Mouse (Mus musculus): ENCODE results near the gene Olfr70.

Olfr70 gene

GRCm38 (mm10) chr4:43711821-43712220 lies 11.2 kb upstream of the Olfr70 start:
- peak; percentile 83 for DNase-seq (ENCODE audit: low spot score)

GRCm38 (mm10) chr4:43709869-43710268 lies 9.3 kb upstream of the Olfr70 start, which contains the start of gene Olfr71:
Olfr71 (minus strand) TSS chr4:43710255.
- DNase-seq (ENCODE audit: low spot score) = no peak

- DNase-seq (ENCODE audit: low spot score) = no peak
These were observed 5.4 kb upstream of the Olfr70 start for GRCm38 (mm10) chr4:43705991-43706390.

GRCm38 (mm10) chr4:43703851-43704250 lies 3.2 kb upstream of the Olfr70 start:
- no peak for DNase-seq (ENCODE audit: low spot score)

GRCm38 (mm10) chr4:43703439-43703838 lies 2.8 kb upstream of the Olfr70 start:
- no peak for DNase-seq (ENCODE audit: low spot score)

GRCm38 (mm10) chr4:43696561-43696960 lies 4.0 kb downstream of the Olfr70 start:
- DNase-seq (ENCODE audit: low spot score) = no peak

- no peak for DNase-seq (ENCODE audit: low spot score)
These were observed 5.3 kb downstream of the Olfr70 start for GRCm38 (mm10) chr4:43695249-43695671.

GRCm38 (mm10) chr4:43694439-43695248 lies 6.0 kb downstream of the Olfr70 start:
- no peak for DNase-seq (ENCODE audit: low spot score)

- no peak for DNase-seq (ENCODE audit: low spot score)
These were observed 6.8 kb downstream of the Olfr70 start for GRCm38 (mm10) chr4:43693806-43694241.

- DNase-seq (ENCODE audit: low spot score) = no peak
These were observed 9.6 kb downstream of the Olfr70 start for GRCm38 (mm10) chr4:43691026-43691425.

GRCm38 (mm10) chr4:43690021-43690420 lies 10.6 kb downstream of the Olfr70 start:
- DNase-seq (ENCODE audit: low spot score) = no peak

GRCm38 (mm10) chr4:43679416-43680043 lies 21.1 kb downstream of the Olfr70 start:
- no peak for DNase-seq (ENCODE audit: low spot score)

- no peak for DNase-seq (ENCODE audit: low spot score)
These were observed 22.1 kb downstream of the Olfr70 start for GRCm38 (mm10) chr4:43678541-43678940.

GRCm38 (mm10) chr4:43675608-43676007 lies 25.0 kb downstream of the Olfr70 start:
- DNase-seq (ENCODE audit: low spot score) = no peak

- DNase-seq (ENCODE audit: low spot score) = no peak
These were observed 25.6 kb downstream of the Olfr70 start for GRCm38 (mm10) chr4:43674974-43675373.

GRCm38 (mm10) chr4:43673703-43674102 lies 26.9 kb downstream of the Olfr70 start:
- DNase-seq (ENCODE audit: low spot score) = no peak

- peak; percentile 99 for DNase-seq (ENCODE audit: low spot score)
These were observed 28.5 kb downstream of the Olfr70 start for GRCm38 (mm10) chr4:43672070-43672469.

- DNase-seq (ENCODE audit: low spot score) = no peak
These were observed 31.2 kb downstream of the Olfr70 start for GRCm38 (mm10) chr4:43669428-43669794.

- DNase-seq (ENCODE audit: low spot score) = peak; percentile 92
These were observed 31.7 kb downstream of the Olfr70 start, which contains the start of the genes Tmem8b and Fam221b for GRCm38 (mm10) chr4:43668782-43669427. Tmem8b (plus strand) TSS chr4:43668971. Fam221b (minus strand) TSS chr4:43669145.

- peak; percentile 68 for DNase-seq (ENCODE audit: low spot score)
These were observed 34.2 kb downstream of the Olfr70 start for GRCm38 (mm10) chr4:43666412-43666811.

- DNase-seq (ENCODE audit: low spot score) = no peak
These were observed 43.5 kb downstream of the Olfr70 start for GRCm38 (mm10) chr4:43657146-43657545.

- peak; percentile 98 for DNase-seq (ENCODE audit: low spot score)
These were observed 44.1 kb downstream of the Olfr70 start, which contains the start of gene Hint2 for GRCm38 (mm10) chr4:43656339-43657109. Hint2 (minus strand) TSS chr4:43656466.
